Mouse (Mus musculus) c-Kit-positive CD71-negative TER-119-negative erythroid progenitor cells, embryonic 14.5 days (primary cell): ENCODE results near the gene Gm1043.
A peak's percentile ranks its signal among the peaks of the same experiment; 100 is the strongest.

ENCODE experiments used
- DNase-seq: peaks from one replicate; pipeline ENCODE4 v3.0.0-alpha.2; 2013; ENCODE audit warnings: low read depth

Gene Gm1043

DNA sequence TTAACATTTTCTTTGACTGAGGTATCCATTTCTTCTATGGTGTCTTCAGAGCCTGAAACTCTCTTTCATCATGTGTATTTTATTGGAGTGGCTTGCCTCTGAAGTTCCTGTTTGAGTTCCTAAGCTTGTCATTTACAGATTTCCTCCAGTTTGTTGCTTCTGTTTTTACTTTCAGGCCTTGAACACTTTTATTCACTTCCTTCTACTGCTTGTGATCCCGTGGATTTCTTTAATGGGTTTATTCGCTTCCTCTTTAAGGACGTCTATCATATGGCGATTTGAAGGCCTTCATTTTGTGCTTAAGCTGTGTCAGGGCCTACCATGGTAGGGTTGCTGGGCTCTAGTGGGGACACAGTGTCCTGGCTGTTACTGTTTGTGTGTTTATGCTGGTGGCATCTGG, 11.5 kb upstream of the Gm1043 start:
- no peak for DNase-seq

GRCm38 (mm10) chr5:37076692-37077329, 8.4 kb upstream of the Gm1043 start:
- DNase-seq: no peak

GRCm38 (mm10) chr5:37077330-37077698, 7.9 kb upstream of the Gm1043 start:
- DNase-seq: no peak

DNA sequence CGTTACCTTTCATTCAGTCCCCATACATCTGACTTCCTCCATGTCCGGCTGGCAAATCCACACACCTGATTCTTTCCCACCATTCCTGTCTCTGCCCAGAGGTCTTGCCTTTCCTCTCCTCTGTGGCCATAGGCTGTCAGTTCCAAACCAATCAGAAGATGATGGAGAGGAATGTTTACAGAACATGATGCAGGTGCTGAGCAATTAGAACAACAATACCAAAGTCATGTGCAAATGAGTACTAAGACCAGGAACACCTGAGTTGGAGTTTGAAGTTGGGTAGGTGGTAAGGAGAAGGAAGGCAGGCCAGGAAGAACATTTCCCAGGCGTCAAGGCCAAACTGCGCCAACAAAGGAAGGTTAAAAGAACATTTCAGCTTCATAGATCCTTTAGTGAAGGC, 5.7 kb upstream of the Gm1043 start:
- no peak for DNase-seq

GRCm38 (mm10) chr5:37080601-37081000, 4.6 kb upstream of the Gm1043 start:
- no peak for DNase-seq

DNA sequence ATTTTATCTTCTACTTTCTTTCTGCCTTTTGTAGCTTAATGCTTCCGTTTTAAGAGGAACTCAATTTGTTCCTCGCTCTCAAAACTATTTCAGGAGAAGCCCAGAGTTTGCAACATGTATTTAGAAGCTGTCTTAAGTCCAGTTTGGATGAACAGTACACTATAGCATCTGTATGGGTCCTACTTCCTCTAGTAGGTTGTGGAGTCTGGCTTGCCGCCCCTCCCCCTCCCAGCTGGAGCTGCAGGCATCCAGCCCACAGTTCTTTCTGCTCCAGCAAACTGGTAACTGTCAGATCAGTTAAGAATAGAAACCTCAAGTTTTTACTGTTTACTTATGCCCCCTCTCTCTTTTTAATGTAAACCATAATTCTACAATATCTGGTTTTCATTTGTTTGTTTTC, 2.8 kb upstream of the Gm1043 start:
- DNase-seq: no peak

- no peak for DNase-seq
Measured at GRCm38 (mm10) chr5:37083209-37083770, 1.9 kb upstream of the Gm1043 start.

DNA sequence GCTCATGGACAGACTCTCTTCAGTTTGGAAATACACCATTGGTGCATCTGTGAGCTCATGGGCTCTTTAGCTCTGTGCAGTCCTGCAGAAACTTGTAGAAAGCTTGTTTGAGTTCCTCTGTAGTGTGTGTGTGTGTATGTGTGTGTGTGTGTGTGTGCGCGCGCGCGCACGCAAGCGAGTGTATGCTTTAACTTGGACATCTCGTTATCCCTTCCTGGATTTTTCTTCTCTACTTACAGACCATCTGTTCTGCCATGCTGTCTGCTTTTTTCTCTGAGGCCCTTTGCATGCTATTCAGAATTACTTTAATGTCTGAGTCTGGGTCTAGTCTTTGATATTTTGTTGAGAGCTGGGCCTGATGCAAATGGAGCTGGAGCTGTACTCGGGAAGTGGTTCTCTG, 1.3 kb upstream of the Gm1043 start:
- no peak for DNase-seq

- DNase-seq: no peak
Measured at GRCm38 (mm10) chr5:37085918-37086317, 748 bp downstream of the Gm1043 start.

DNA sequence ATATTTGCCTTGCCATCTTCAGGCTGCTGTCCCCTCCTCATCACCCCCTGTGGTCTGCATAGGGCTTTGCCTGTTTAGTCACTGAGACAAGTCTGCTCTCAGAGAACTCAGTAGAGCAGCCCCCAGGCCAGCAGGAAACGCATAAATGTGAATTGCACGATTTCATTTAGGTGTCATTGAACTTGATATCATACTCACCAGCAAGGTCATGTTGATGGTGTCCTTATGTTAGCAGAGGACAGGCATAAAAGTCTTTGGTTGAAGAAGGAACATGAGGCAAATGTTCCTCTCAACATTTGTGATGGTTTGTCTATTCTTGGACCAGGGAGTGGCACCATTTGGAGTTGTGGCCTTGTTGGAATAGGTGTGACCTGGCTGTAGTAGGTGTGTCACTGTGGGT, 2.6 kb downstream of the Gm1043 start:
- DNase-seq: no peak

- no peak for DNase-seq
Measured at GRCm38 (mm10) chr5:37088342-37089108, 3.4 kb downstream of the Gm1043 start.

GRCm38 (mm10) chr5:37091171-37091628, 6.0 kb downstream of the Gm1043 start:
- DNase-seq: no peak

GRCm38 (mm10) chr5:37094941-37095340, 9.8 kb downstream of the Gm1043 start:
- DNase-seq: no peak

GRCm38 (mm10) chr5:37097591-37097990, 12.4 kb downstream of the Gm1043 start:
- no peak for DNase-seq

- no peak for DNase-seq
Measured at GRCm38 (mm10) chr5:37100813-37101212, 15.6 kb downstream of the Gm1043 start.

- no peak for DNase-seq
Measured at GRCm38 (mm10) chr5:37101631-37102030, 16.5 kb downstream of the Gm1043 start.

DNA sequence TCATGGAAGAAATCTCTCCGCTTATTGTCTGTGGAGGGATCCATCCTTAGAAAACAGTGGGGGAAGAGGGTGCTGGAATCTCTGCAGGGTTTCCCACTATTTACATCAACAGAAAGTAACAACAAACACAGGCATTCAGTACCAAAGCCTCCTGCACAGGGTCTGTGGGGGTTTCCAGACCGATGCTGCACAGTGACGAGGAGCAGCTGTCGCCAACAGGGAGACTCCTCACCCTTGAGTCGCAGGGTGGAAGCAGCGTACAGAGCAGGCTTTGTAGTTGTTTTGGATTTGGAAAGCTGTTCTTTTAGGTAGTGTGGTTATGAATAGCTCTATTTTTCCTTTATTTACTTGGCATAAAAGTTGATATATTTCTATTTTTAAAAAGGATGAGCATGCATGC, 16.9 kb downstream of the Gm1043 start:
- no peak for DNase-seq

DNA sequence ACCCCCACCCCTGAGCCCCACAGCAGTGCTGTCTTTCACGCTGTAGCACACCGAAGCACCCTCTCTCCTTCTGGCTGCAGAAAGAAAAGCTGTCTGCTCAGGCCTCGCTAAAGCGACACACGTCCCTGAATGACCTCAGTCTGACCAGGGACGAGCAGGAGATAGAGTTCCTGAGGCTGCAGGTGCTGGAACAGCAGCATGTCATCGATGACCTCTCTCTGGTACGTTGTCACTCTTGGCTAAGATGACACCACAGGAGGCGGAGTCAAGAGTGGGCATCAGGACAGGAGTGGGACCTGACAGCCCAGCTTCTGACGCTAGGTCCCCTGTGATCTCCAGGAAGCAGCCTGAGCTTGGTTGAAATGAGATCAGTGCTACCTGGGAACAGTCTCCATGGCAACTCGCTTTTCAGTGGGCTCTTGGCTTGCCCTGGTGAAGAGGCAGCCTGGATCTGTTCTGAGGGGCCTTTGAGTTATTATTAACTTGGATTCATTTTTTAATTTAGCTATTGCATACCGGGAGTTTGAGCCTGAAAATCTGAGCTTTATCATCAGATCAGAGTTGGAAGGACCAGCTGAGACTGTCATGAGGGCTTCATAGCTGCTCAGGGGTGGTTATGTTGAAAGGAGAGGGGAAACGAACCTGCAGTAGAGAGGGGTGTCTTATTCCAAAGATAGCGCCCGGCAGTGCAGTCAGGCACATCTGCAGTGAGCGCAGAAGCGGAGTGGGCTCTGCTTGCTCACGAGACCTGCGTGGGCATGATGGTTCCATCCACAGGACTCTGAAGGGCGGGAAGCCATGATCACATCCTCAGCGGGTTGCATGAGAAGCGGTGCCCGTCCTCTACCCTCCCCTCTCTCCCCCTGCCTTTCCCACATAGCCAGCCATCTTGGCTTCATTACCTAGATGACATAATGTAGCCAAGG, 20.6 kb downstream of the Gm1043 start:
- no peak for DNase-seq

DNA sequence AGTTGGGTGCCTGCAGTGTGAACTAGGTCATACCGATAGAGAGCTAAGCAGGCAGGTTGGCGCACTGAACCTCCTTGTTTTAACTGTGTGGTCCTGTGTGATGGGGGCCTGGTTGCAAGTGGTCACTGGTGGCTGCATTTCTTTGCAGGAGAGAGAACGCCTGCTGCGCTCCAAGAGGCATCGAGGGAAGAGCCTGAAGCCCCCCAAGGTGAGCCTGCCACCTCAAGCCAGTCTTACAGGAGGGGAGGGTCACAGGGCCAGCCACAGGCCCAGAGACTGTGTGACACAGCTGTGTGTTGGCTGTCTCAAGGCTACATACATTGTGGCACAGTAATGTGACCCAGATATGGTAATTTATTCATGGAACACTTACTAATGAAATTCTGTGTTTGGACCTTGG, 21.9 kb downstream of the Gm1043 start:
- DNase-seq: no peak

DNA sequence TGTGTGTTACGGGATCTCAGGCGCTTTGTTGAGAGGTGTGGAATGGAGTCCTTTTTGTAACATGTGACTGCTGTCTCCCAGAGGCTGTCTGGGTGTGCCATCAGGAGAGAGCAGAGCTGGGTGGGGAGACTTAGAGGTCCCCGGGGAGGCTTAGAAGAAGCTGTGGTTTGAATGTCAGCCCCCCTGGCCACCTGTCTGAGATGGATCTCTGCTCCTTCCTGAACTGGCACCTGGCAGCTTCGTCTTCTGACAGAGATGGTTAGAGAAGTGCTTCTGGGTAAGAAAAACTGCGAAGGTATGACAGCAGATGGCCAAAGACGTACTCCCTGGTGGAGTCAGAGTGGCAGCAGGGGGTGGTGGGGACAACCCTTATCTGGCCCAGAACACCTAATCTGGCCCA, 22.4 kb downstream of the Gm1043 start:
- no peak for DNase-seq

DNA sequence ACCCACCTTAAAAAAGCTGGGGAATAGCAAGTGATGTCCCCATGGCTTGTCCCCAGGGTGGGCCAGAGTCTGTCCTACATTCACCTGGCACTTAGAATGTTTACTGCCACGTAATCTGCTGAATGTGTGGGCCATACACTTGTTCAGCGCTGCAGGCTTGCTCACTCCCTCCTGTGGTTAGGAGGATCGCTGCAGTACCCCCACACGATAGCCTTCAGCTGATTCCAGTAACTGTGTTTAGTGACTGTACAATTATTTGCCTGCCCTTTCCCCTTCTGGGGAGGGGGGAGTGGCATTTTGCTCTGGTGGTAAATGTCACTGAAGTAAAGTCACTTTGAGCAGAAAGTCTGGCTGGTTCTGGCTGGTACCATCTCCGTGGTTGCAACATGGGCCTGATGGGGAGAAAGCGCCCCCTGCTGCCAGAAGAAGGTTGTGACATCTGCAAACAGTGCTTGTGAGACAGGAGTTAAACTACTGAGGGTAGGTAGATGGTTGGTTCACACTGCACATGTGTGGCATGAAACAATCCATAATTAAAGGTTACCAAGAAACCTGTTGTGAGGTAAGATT, 24.2 kb downstream of the Gm1043 start:
- peak; percentile 44 for DNase-seq

DNA sequence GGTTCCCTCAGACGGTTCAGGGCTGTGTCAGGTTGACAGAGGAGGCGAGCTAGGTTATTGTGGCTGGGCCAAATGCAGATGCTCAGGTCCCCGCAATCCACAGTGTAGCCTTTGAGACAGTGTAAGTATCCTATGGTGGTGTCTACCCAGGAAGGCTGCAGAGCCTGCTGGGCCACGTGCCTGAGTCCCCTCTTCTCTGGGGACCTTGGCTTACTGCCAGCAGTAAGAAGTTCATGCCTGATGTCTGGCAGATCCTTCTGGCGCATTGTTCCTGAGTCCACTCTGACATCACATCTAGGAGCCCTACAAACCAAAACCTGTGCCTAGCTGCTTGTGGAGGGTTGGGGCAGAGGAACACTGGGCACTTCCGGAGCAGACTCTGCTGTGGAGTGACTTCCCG, 27.2 kb downstream of the Gm1043 start:
- no peak for DNase-seq
